Mouse (Mus musculus) kidney, embryonic 15.5 days (tissue): ENCODE results near the gene Padi6. TPM values are rescaled to one million over a fixed set of nuclear protein-coding genes. Genes with fewer than 3 reads are reported as not detected.
A peak's percentile ranks its signal among the peaks of the same experiment; 100 is the strongest.

Source experiments
- ATAC-seq: fragments of 200-750 bp; cut with Nextera tagmentation; replicated peaks from 2 replicates; pipeline ENCODE4 v1.8.0; 2017; ENCODE audit warnings: moderate TSS enrichment; ENCODE audit not compliant: low FRiP score
- H3K27ac ChIP-seq: fragments of 300-500 bp; sonication (generic); 2 replicates; pipeline ENCODE4 v1.5.1; 2015; ENCODE audit warnings: mild to moderate bottlenecking, inconsistent platforms
- H3K27me3 ChIP-seq: fragments of 300-500 bp; sonication (generic); 2 replicates; pipeline ENCODE4 v1.6.1; 2015; ENCODE audit warnings: inconsistent platforms
- H3K36me3 ChIP-seq: fragments of 300-500 bp; sonication (generic); 2 replicates; pipeline ENCODE4 v1.6.1; 2015; ENCODE audit warnings: inconsistent platforms
- H3K4me1 ChIP-seq: fragments of 300-500 bp; sonication (generic); 2 replicates; pipeline ENCODE4 v1.6.1; 2015; ENCODE audit warnings: inconsistent platforms
- H3K4me2 ChIP-seq: fragments of 300-500 bp; sonication (generic); 2 replicates; pipeline ENCODE4 v1.6.1; 2015; ENCODE audit warnings: moderate library complexity, mild to moderate bottlenecking, inconsistent platforms
- H3K4me3 ChIP-seq: fragments of 300-500 bp; sonication (generic); replicated peaks from 2 replicates; pipeline ENCODE4 v1.5.1; 2015; ENCODE audit warnings: mild to moderate bottlenecking, inconsistent platforms
- H3K9ac ChIP-seq: fragments of 300-500 bp; sonication (generic); 2 replicates; pipeline ENCODE4 v1.6.1; 2015; ENCODE audit warnings: mild to moderate bottlenecking, inconsistent platforms
- H3K9me3 ChIP-seq: fragments of 300-500 bp; sonication (generic); replicated peaks from 2 replicates; pipeline ENCODE4 v1.6.1; 2016; ENCODE audit warnings: inconsistent platforms
- WGBS: fragments of 180-500 bp; shearing (Covaris S2); methylation state at CpG from one replicate; pipeline ENCODE4 v1.1.7; 2015; ENCODE audit warnings: mixed read lengths; 5-methylcytosine and 5-hydroxymethylcytosine counted together
- polyA plus RNA-seq: library from polyadenylated mRNA; unstranded; fragments of >200 nt; fragmentation: Nextera tagmentation; extraction: Ambion mirVana; gene quantifications from 2 replicates; pipeline ENCODE4 v1.2.1, GENCODE M21; 2015

Gene Padi6
- polyA plus RNA-seq, 1 experiment from 2014 or later: not detected

DNA sequence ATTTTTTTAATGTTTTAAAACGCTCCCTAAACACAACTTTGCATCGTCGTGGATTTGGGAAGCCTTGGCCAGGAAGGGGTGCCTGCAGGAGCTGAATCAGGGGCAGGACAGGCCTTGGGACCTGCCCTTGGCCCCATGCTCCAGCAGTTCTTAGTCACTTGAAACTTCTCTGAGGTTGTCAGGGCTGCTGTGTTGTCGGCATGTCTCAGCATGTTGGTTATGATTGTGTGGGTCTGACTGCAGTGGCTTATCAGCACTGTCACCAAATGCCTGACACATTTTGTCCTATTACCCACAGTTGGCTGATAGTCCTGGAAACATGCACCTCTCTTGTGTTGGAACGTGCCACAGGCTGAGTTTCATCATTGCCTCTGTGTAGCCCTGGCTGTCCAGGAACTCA lies 22.4 kb downstream of the Padi6 start:
- Histone ChIP-seq H3K27ac (no peak overlapping the region), H3K27me3 (no peaks in the 10 kb centered on the region), H3K36me3 (peaks cover 93% of the 10 kb centered on the region), H3K9ac (no peak overlapping the region), H3K4me1 (no peaks in the 10 kb centered on the region), H3K9me3 (no peaks in the 10 kb centered on the region), H3K4me3 (no peak overlapping the region), H3K4me2 (no peak overlapping the region)
- WGBS: 90% methylated on average over 5 of the region's 5 CpGs
- no peak for ATAC-seq

DNA sequence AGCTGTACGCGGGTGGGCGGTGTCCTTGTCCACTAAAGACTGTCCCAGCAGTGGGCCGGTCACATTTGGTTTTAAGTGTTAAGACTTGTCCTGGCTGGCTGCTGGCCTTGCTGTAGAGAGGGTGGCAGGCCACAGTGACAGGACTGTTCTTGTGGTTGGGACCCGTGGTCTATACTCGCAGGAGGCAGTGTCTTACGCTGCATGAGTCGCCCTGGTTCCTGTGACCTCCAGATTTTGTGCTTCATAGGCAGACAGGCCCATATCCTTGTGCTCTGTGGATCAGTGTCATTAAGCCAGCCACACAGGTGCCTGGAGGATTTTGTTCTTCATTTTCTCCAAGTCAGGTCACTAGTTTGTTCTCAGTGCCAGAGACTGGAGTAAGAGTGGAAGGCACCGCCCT lies 24.0 kb downstream of the Padi6 start:
- Histone ChIP-seq H3K27me3 (no peaks in the 10 kb centered on the region), H3K9ac (no peak overlapping the region), H3K4me3 (no peak overlapping the region), H3K9me3 (no peaks in the 10 kb centered on the region), H3K4me1 (peaks cover 10% of the 10 kb centered on the region), H3K36me3 (peaks cover 98% of the 10 kb centered on the region), H3K27ac (no peak overlapping the region), H3K4me2 (no peak overlapping the region)
- no peak for ATAC-seq
- WGBS: 95% methylated on average over 9 of the region's 9 CpGs

GRCm38 (mm10) chr4:140716994-140717393 lies 25.4 kb downstream of the Padi6 start:
- WGBS: 92% methylated on average over 11 of the region's 11 CpGs

DNA sequence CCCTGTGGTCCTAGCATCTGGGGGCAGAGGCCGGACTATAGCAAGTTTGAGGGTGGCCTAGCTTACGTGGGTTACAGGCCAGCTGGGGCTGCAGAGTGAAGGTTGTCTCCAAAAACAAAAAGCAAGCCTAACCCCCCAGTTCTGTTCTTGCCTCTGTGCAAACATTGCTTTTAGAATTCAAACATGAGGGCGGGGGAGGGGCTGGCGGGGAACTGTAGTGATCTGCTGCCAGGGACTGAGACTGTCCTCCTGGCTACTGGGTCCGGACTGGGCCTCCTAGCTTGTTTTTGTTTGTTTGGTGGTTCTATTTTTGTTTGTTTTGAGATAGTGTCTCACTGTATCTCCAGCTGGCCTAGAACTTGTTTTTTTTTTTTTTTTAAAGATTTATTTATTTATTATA lies 27.9 kb downstream of the Padi6 start:
- ATAC-seq: no peak; the same call in 1 of the 2 replicates
- WGBS: 82% methylated on average over 5 of the region's 5 CpGs

More at GRCm38 (mm10) chr4:140716994-140717393, 25.4 kb downstream of the Padi6 start:
- no peak overlapping the region for H3K9ac ChIP-seq
- H3K4me2 ChIP-seq: no peak overlapping the region
- H3K4me3 ChIP-seq: no peak overlapping the region
- no peak overlapping the region for H3K27ac ChIP-seq
- H3K9me3 ChIP-seq: no peaks in the 10 kb centered on the region
- peaks cover 99% of the 10 kb centered on the region for H3K36me3 ChIP-seq
- ATAC-seq: no peak
- H3K4me1 ChIP-seq: peaks cover 23% of the 10 kb centered on the region
- H3K27me3 ChIP-seq: no peaks in the 10 kb centered on the region

DNA sequence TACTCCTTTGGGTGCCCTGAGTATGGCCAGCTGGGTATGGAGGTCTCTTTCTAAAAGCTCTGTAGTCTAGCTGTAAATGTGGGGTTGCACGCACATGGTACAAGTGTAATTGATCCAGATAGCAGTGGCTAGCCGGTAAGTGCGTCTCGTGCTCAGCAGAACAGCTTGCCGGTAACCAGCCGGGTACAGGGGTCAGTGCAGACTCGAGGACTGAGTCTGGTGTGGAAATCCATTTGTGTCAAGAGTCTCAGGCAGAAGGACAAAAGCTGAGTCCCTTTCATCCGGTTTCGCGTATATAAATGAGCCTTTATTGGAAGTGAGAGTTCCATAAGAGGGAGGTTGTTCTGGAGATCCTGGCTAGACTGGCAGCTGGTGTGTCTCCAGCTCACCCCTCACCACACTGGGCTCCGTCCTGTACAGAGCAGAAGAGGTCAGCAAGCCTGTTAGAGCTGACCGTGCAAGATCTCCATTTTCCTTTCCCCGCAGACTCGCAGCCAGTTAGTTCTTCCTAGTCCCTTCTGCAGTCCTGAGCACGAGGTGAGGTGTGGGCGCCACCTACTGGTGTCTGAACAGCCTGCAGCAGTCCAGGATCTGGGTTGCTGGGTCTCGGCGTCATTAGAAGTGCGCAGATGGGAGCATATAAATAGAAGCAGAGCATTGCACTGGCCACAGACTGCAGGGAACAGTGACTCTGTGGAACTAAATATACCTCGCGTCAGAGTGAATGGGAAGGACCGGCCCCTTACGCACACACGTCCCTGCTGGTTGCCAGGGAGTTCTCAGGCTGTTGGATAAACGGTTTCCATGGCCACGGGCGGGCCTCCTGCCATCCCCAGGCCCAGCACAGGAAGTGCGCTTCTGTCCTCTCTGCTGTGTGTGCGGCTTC lies 28.7 kb downstream of the Padi6 start:
- Histone ChIP-seq H3K4me3 (no peak overlapping the region), H3K36me3 (peaks cover 99% of the 10 kb centered on the region), H3K4me1 (peaks cover 36% of the 10 kb centered on the region), H3K9me3 (no peaks in the 10 kb centered on the region), H3K27me3 (no peaks in the 10 kb centered on the region), H3K9ac (no peak overlapping the region), H3K27ac (peak overlapping the region; percentile 75), H3K4me2 (no peak overlapping the region)
- peak; percentile 69 for ATAC-seq
- 51% methylated on average over 29 of the region's 29 CpGs for WGBS

More for the DNA sequence above, 27.9 kb downstream of the Padi6 start:
- Histone ChIP-seq H3K9me3 (no peaks in the 10 kb centered on the region), H3K9ac (no peak overlapping the region), H3K36me3 (peaks cover 99% of the 10 kb centered on the region), H3K4me1 (peaks cover 27% of the 10 kb centered on the region), H3K4me3 (no peak overlapping the region), H3K27me3 (no peaks in the 10 kb centered on the region), H3K27ac (no peak overlapping the region), H3K4me2 (no peak overlapping the region)

DNA sequence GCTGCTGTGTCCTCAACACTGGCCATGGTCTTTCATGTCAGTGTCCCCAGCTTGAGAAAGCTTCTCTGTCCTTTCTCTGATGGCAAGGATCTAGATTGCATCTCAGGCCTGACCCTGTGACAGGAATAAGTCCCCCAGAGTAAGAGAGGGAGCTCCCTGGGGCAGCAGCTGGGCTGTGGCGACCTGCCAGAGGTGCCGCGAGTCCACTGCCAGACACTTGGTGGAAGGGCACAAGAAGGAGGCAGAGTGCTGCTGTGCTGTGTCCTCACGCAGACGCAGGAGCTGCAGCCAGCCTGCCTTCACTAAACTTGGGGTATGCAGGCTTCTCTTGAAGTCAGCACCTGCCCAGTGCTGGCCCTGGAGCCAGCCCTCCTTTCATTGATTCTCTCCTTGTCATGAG lies 31.1 kb downstream of the Padi6 start:
- no peaks in the 10 kb centered on the region for H3K27me3 ChIP-seq
- WGBS: 83% methylated on average over 5 of the region's 5 CpGs

DNA sequence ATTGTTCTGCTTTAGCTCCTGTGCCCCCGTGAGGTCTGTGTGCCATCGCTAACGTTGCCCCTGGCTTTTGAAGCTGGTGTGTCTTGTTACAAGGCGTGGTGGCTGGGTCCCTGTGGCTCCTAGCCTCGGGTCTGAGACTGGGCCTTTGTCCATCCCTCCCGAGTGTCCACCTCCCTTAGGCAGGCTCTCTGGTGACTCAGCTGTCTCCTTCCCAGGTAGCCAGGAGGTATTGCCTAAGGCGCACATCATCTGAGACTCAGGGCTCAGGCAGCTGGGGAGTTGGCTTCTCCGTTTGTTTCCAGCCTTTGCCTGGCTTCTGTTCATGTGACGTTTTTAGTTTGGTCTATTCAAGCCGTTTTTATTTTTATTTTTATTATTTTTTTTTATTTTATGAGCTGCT lies 31.7 kb downstream of the Padi6 start:
- Histone ChIP-seq H3K4me1 (peaks cover 55% of the 10 kb centered on the region), H3K4me3 (no peak overlapping the region), H3K27me3 (no peaks in the 10 kb centered on the region), H3K27ac (no peak overlapping the region), H3K4me2 (no peak overlapping the region), H3K36me3 (peaks cover 95% of the 10 kb centered on the region), H3K9me3 (no peaks in the 10 kb centered on the region), H3K9ac (no peak overlapping the region)
- ATAC-seq: no peak
- WGBS: 80% methylated on average over 10 of the region's 10 CpGs

More for the DNA sequence above, 31.1 kb downstream of the Padi6 start:
- H3K4me2 ChIP-seq: no peak overlapping the region
- H3K9ac ChIP-seq: no peak overlapping the region
- H3K36me3 ChIP-seq: peaks cover 95% of the 10 kb centered on the region
- ATAC-seq: no peak
- H3K27ac ChIP-seq: no peak overlapping the region
- peaks cover 50% of the 10 kb centered on the region for H3K4me1 ChIP-seq
- no peak overlapping the region for H3K4me3 ChIP-seq
- no peaks in the 10 kb centered on the region for H3K9me3 ChIP-seq

DNA sequence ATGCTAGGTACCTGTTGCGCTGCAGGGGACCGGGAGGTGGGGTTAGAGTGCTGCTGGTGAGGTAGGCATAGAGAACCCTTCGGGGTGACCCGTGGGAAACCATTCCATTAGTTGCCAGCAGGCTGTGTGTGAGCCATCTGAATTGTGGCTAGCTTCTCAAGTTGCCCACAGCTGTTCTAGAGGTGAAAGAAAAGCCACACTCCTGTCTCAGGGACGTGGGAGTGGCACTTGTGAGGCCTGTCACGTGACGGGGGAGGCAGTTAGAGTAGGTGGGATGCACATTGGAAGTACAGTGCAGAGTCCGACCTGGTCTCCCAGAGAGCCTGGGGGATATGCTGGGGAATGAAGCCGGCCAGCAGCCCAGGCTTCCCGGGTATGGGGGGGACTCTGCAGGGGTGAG lies 32.8 kb downstream of the Padi6 start:
- H3K4me1 ChIP-seq: peaks cover 67% of the 10 kb centered on the region

DNA sequence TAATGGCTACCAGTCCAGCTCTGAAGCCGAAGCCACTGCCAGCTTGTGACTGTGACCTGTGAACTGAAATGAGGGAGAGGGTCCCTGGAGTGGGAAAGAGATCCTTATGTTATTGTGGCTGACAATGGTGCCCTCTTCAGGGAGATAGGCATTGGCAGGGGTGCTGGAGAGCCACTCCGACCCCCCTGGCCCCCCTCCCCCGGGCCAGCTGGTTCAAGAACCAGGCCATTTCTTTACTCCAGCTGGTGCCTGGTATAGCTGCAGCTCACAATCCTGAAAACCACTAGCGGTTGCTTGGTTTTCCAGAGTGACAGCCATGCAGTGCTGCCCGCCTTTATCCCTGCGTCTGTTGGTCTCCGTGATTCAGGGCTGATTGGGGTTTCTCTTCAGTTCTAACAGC lies 33.3 kb downstream of the Padi6 start:
- Histone ChIP-seq H3K4me2 (no peak overlapping the region), H3K27ac (no peak overlapping the region), H3K9ac (no peak overlapping the region), H3K9me3 (no peaks in the 10 kb centered on the region), H3K36me3 (peaks cover 94% of the 10 kb centered on the region), H3K4me1 (peaks cover 67% of the 10 kb centered on the region), H3K27me3 (no peaks in the 10 kb centered on the region), H3K4me3 (no peak overlapping the region)
- WGBS: 81% methylated on average over 7 of the region's 7 CpGs
- ATAC-seq: no peak

More for the DNA sequence above, 32.8 kb downstream of the Padi6 start:
- peaks cover 95% of the 10 kb centered on the region for H3K36me3 ChIP-seq
- no peak overlapping the region for H3K27ac ChIP-seq
- H3K4me2 ChIP-seq: no peak overlapping the region
- H3K4me3 ChIP-seq: no peak overlapping the region
- no peaks in the 10 kb centered on the region for H3K27me3 ChIP-seq
- WGBS: 68% methylated on average over 10 of the region's 10 CpGs
- no peak overlapping the region for H3K9ac ChIP-seq
- no peak for ATAC-seq
- H3K9me3 ChIP-seq: no peaks in the 10 kb centered on the region

DNA sequence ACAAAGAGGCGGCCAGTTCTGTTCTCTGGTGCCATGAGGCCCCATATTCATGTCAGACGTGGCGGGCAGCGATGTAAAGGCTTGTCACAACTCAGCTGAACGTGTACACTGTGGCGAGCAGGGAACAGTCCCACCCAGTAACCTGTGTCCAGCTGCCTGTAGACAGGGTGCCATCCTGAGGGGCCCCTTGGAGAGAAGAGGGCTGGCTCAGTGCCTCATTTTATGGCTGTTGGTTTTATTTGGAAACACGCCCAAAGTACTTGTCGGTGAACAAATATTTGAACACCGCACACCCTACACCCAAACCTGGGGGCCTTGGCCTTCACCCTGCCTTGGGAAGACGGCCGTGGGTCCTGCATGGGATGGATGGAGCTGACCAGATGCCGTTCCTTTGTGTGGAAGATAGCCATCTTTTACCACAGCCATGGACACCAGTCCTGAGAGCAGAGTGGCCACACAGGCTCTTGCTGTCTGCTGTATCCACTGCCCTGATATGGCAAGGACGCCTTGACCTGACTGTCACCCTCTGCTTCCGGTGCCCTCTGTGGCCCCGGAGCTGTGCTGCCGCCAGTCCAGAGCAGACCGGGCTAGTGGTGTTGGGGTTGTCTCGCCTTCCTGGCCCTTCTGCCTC lies 34.0 kb downstream of the Padi6 start:
- Histone ChIP-seq H3K4me2 (no peak overlapping the region), H3K4me1 (peaks cover 69% of the 10 kb centered on the region)
- WGBS: 67% methylated on average over 18 of the region's 18 CpGs

GRCm38 (mm10) chr4:140707615-140708014 lies 34.8 kb downstream of the Padi6 start:
- H3K36me3 ChIP-seq: peaks cover 79% of the 10 kb centered on the region
- H3K27me3 ChIP-seq: no peaks in the 10 kb centered on the region
- WGBS: 78% methylated on average over 4 of the region's 4 CpGs
- ATAC-seq: no peak
- no peaks in the 10 kb centered on the region for H3K9me3 ChIP-seq
- H3K9ac ChIP-seq: no peak overlapping the region
- H3K4me1 ChIP-seq: peaks cover 66% of the 10 kb centered on the region
- H3K27ac ChIP-seq: no peak overlapping the region
- H3K4me3 ChIP-seq: no peak overlapping the region
- H3K4me2 ChIP-seq: no peak overlapping the region

More for the DNA sequence above, 34.0 kb downstream of the Padi6 start:
- no peak overlapping the region for H3K9ac ChIP-seq
- ATAC-seq: no peak
- peaks cover 87% of the 10 kb centered on the region for H3K36me3 ChIP-seq
- no peaks in the 10 kb centered on the region for H3K27me3 ChIP-seq
- no peak overlapping the region for H3K4me3 ChIP-seq
- H3K27ac ChIP-seq: no peak overlapping the region
- H3K9me3 ChIP-seq: no peaks in the 10 kb centered on the region

GRCm38 (mm10) chr4:140704166-140704565 lies 38.3 kb downstream of the Padi6 start:
- no peak for ATAC-seq
- no peaks in the 10 kb centered on the region for H3K9me3 ChIP-seq
- peak overlapping the region; percentile 93 for H3K9ac ChIP-seq
- H3K27me3 ChIP-seq: peaks cover 6% of the 10 kb centered on the region; the same call in 1 of the 2 replicates
- peak overlapping the region; percentile 96 for H3K27ac ChIP-seq
- H3K4me3 ChIP-seq: peak overlapping the region; percentile 92
- 31% methylated on average over 4 of the region's 4 CpGs for WGBS
- H3K36me3 ChIP-seq: peaks cover 45% of the 10 kb centered on the region
- peaks cover 72% of the 10 kb centered on the region for H3K4me1 ChIP-seq
- H3K4me2 ChIP-seq: peak overlapping the region; percentile 89
